Mouse (Mus musculus) CH12.LX (cell line): ENCODE measurements around the gene Erich4. TPM values are rescaled to one million over a fixed set of nuclear protein-coding genes. Genes with fewer than 3 reads are reported as not detected.

Experiments
- DNase-seq: peaks from one replicate; pipeline ENCODE4 v3.0.0-alpha.2; 2013; ENCODE audit errors: extremely low read depth
- H3K27ac ChIP-seq: 2 replicates; pipeline ENCODE4 v1.5.1; 2012; ENCODE audit warnings: low read depth, mild to moderate bottlenecking, control low read depth, moderate library complexity; ENCODE audit not compliant: insufficient read depth
- H3K27me3 ChIP-seq: replicated peaks from 2 replicates; pipeline ENCODE3; 2012; ENCODE audit warnings: inconsistent platforms
- H3K36me3 ChIP-seq, 2 experiments: replicated peaks in 1 of 2; 2 replicates each; pipeline versions ENCODE3 to v1.6.1; 2012; ENCODE audit warnings: inconsistent platforms in 1 of 2, low read length in 1 of 2, mild to moderate bottlenecking in 1 of 2, mixed read lengths in 1 of 2, moderate library complexity in 1 of 2; ENCODE audit not compliant: control insufficient read depth in 1 of 2, insufficient read depth in 1 of 2
- H3K4me1 ChIP-seq, 2 experiments: 2 replicates each; pipeline ENCODE4 v1.6.1; 2012; ENCODE audit warnings: inconsistent platforms in 1 of 2, moderate library complexity in 1 of 2; ENCODE audit not compliant: insufficient read depth in 2 of 2, control insufficient read depth in 1 of 2
- H3K4me2 ChIP-seq: 2 replicates; pipeline ENCODE4 v1.6.1; 2012; ENCODE audit warnings: low read depth, mild to moderate bottlenecking, control low read depth; ENCODE audit not compliant: poor library complexity, insufficient read depth, severe bottlenecking
- H3K4me3 ChIP-seq, 3 experiments: fragments of 150-350 bp in 1 of 3; sonication (generic) in 1 of 3; replicated peaks in 1 of 3; 2 replicates each; pipeline versions ENCODE3 to v1.5.1; 2011 to 2012; ENCODE audit warnings: low read depth in 2 of 3, low read length in 2 of 3, mild to moderate bottlenecking in 2 of 3, moderate library complexity in 2 of 3, control low read depth in 1 of 3, improper control_type of control experiment in 1 of 3, inconsistent platforms in 1 of 3, mixed read lengths in 1 of 3; ENCODE audit not compliant: poor library complexity in 1 of 3
- H3K79me2 ChIP-seq: replicated peaks from 2 replicates; pipeline ENCODE4 v1.6.1; 2012; ENCODE audit warnings: mild to moderate bottlenecking, moderate library complexity; ENCODE audit not compliant: control insufficient read depth, poor library complexity, insufficient read depth, severe bottlenecking; ENCODE audit errors: extremely low read depth
- H3K9ac ChIP-seq: 2 replicates; pipeline ENCODE4 v1.6.1; 2012; ENCODE audit warnings: low read depth, mild to moderate bottlenecking, control low read depth, moderate library complexity; ENCODE audit not compliant: insufficient read depth
- H3K9me3 ChIP-seq: replicated peaks from 2 replicates; pipeline ENCODE3; 2012; ENCODE audit warnings: low read length, inconsistent platforms, mixed read lengths
- E2F4 ChIP-seq: IDR thresholded peaks from 2 replicates; pipeline ENCODE4 v1.6.1; 2011; ENCODE audit warnings: low read depth, low read length, improper control_type of control experiment; ENCODE audit not compliant: insufficient replicate concordance
- ELF1 ChIP-seq: IDR thresholded peaks from 2 replicates; pipeline ENCODE4 v1.6.1; 2014; ENCODE audit warnings: low read depth, mild to moderate bottlenecking, inconsistent platforms, low read length, improper control_type of control experiment
- HCFC1 ChIP-seq: IDR thresholded peaks from 2 replicates; pipeline ENCODE4 v1.6.1; 2012; ENCODE audit warnings: low read depth, mild to moderate bottlenecking, inconsistent platforms, low read length, improper control_type of control experiment
- MAFK ChIP-seq: IDR thresholded peaks from 2 replicates; pipeline ENCODE4 v1.6.1; 2011; ENCODE audit warnings: low read length, improper control_type of control experiment; ENCODE audit not compliant: insufficient replicate concordance
- MXI1 ChIP-seq: IDR thresholded peaks from 2 replicates; pipeline ENCODE4 v1.6.1; 2011; ENCODE audit warnings: mild to moderate bottlenecking, low read depth, low read length, improper control_type of control experiment
- MYC ChIP-seq: IDR thresholded peaks from 2 replicates; pipeline ENCODE4 v1.6.1; 2011; ENCODE audit warnings: low read depth, mild to moderate bottlenecking, improper control_type of control experiment, low read length
- PAX5 ChIP-seq: IDR thresholded peaks from 2 replicates; pipeline ENCODE4 v1.6.1; 2012; ENCODE audit warnings: low read length, inconsistent platforms, mixed read lengths
- POLR2A ChIP-seq: IDR thresholded peaks from 2 replicates; pipeline ENCODE4 v1.6.1; 2011; ENCODE audit warnings: low read depth, mild to moderate bottlenecking, improper control_type of control experiment, low read length
- RCOR1 ChIP-seq: conservative IDR thresholded peaks from 2 replicates; pipeline ENCODE4 v1.6.1; 2012; ENCODE audit warnings: low read depth, mild to moderate bottlenecking, inconsistent platforms, low read length, improper control_type of control experiment
- TBP ChIP-seq: conservative IDR thresholded peaks from 2 replicates; pipeline ENCODE4 v1.6.1; 2011; ENCODE audit warnings: low read depth, low read length, improper control_type of control experiment
- TCF12 ChIP-seq: IDR thresholded peaks from 2 replicates; pipeline ENCODE4 v1.6.1; 2014; ENCODE audit warnings: low read depth, mild to moderate bottlenecking, inconsistent platforms, low read length, improper control_type of control experiment
- UBTF ChIP-seq: IDR thresholded peaks from 2 replicates; pipeline ENCODE4 v1.6.1; 2012; ENCODE audit warnings: low read depth, mild to moderate bottlenecking, inconsistent platforms, low read length, improper control_type of control experiment, moderate library complexity
- ZKSCAN1 ChIP-seq: IDR thresholded peaks from 2 replicates; pipeline ENCODE4 v1.6.1; 2012; ENCODE audit warnings: low read depth, inconsistent platforms, low read length, improper control_type of control experiment, borderline replicate concordance
- dilution Hi-C: fragments of 300-500 bp; cut with MboI; formaldehyde crosslinking; loops from 2 replicates; pipeline ENCODE4 v1.14.3; 2020; ENCODE audit warnings: low sequenced_read_pairs; ENCODE audit not compliant: extremely low pct_unique_long_range_greater_than_20kb, extremely low pct_ligation_motif_present
- in situ Hi-C: fragments of 300-500 bp; cut with MboI; formaldehyde crosslinking; loops from 3 replicates; pipeline ENCODE4 v1.14.3; 2019; ENCODE audit warnings: low sequenced_read_pairs, low pct_ligation_motif_present, low pct_unique_long_range_greater_than_20kb, mixed read lengths
- polyA plus RNA-seq: library from polyadenylated mRNA; unstranded; fragments of >175 nt; gene quantifications from 2 replicates; pipeline ENCODE4 v1.2.1, GENCODE M21; 2012; ENCODE audit warnings: low read depth; ENCODE audit not compliant: insufficient read length
- total RNA-seq, 2 experiments: library from RNA; depleted of rRNA; stranded (reverse); fragments of 300-350 nt in 1 of 2; fragments of >200 nt in 1 of 2; gene quantifications; 2 replicates each; pipeline ENCODE4 v1.2.3; 2012 to 2014

Erich4 gene
- total and polyA plus RNA-seq, 3 experiments, result not detected

DNA sequence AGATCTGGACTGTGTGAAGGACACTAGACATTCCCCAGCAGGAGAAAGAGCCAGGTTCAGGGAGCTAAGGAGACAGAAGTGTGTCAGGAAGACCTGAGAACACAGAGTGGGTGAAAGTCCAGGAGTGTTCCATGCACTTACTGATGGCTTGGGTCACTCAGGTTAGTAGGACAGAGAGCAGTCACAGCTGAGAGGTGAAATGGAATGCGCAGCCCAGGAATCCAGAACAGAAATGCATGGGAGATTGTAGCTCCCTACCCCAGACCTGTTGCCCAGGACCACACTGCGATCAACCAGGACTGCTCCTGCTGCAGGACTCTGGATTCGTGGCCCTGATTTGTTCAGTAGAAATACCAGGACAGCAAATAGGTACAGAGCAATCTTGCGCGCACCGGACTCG lies 47.0 kb downstream of the Erich4 start:
- Histone ChIP-seq H3K27ac (no peak overlapping the region), H3K4me3 (no peak overlapping the region), H3K27me3 (peaks cover 17% of the 10 kb centered on the region), H3K9me3 (peaks cover 18% of the 10 kb centered on the region), H3K36me3 (no peaks in the 10 kb centered on the region), H3K79me2 (no peaks in the 10 kb centered on the region), H3K9ac (no peak overlapping the region), H3K4me2 (no peak overlapping the region), H3K4me1 (0 out of 4 replicates have a peak, but pooled peaks cover 0 to under 1% of the 10 kb centered on the region in 2 experiments)
- dilution Hi-C loops (no loop called here), in situ Hi-C loops (no loop called here)
- no peak for DNase-seq
- TF ChIP-seq ELF1, result no peak
- TF ChIP-seq HCFC1, result no peak
- TF ChIP-seq MAFK, result no peak
- TF ChIP-seq RCOR1, result no peak
- TF ChIP-seq ZKSCAN1, result no peak
- TF ChIP-seq POLR2A, result no peak
- TF ChIP-seq PAX5, result no peak
- no peak for TF ChIP-seq MYC
- TF ChIP-seq E2F4, result no peak
- TF ChIP-seq TCF12, result no peak
- TF ChIP-seq UBTF, result no peak
- no peak for TF ChIP-seq TBP
- no peak for TF ChIP-seq MXI1

Other genes with a start within 250 kb of the Erich4 start
- not detected in 2 replicates for gene Cnfn, start 246.2 kb downstream of the Erich4 start, total RNA-seq (2012; rRNA removed)
- not detected in 2 replicates for gene Cnfn, start 246.2 kb downstream of the Erich4 start, total RNA-seq (2014; rRNA removed)
- gene Cnfn, start 246.2 kb downstream of the Erich4 start, polyA plus RNA-seq, result not detected in 2 replicates
- 2.7 and 3.4 TPM in 2 replicates for gene Lipe, start 217.2 kb downstream of the Erich4 start, total RNA-seq (2012; rRNA removed)
- 2.3 and 2.8 TPM in 2 replicates for gene Lipe, start 217.2 kb downstream of the Erich4 start, total RNA-seq (2014; rRNA removed)
- 5.9 and 6.4 TPM in 2 replicates for gene Lipe, start 217.2 kb downstream of the Erich4 start, polyA plus RNA-seq
- gene Cxcl17, start 203.0 kb downstream of the Erich4 start, total RNA-seq (2012; rRNA removed), result not detected in 2 replicates
- gene Cxcl17, start 203.0 kb downstream of the Erich4 start, total RNA-seq (2014; rRNA removed), result not detected in 2 replicates
- gene Cxcl17, start 203.0 kb downstream of the Erich4 start, polyA plus RNA-seq, result not detected in 2 replicates
- 3.1 TPM in 2 replicates for gene Ceacam1, start 138.3 kb downstream of the Erich4 start, total RNA-seq (2012; rRNA removed)
- gene Ceacam1, start 138.3 kb downstream of the Erich4 start, total RNA-seq (2014; rRNA removed), result 4.7 and 5.9 TPM in 2 replicates
- gene Ceacam1, start 138.3 kb downstream of the Erich4 start, polyA plus RNA-seq, result 19.2 and 25.1 TPM in 2 replicates
- 0.08 TPM in 1 of 2 replicates, not detected in the other for gene Ceacam2, start 76.0 kb downstream of the Erich4 start, total RNA-seq (2012; rRNA removed)
- not detected in 2 replicates for gene Ceacam2, start 76.0 kb downstream of the Erich4 start, total RNA-seq (2014; rRNA removed)
- 0.64 and 0.90 TPM in 2 replicates for gene Ceacam2, start 76.0 kb downstream of the Erich4 start, polyA plus RNA-seq
- gene Dmac2, start 3.5 kb upstream of the Erich4 start, total RNA-seq (2012; rRNA removed), result 18.7 and 21.4 TPM in 2 replicates
- 19.8 and 20.6 TPM in 2 replicates for gene Dmac2, start 3.5 kb upstream of the Erich4 start, total RNA-seq (2014; rRNA removed)
- 35.0 and 35.1 TPM in 2 replicates for gene Dmac2, start 3.5 kb upstream of the Erich4 start, polyA plus RNA-seq
- gene B3gnt8, start 10.8 kb upstream of the Erich4 start, total RNA-seq (2012; rRNA removed), result 0.21 TPM in 2 replicates
- gene B3gnt8, start 10.8 kb upstream of the Erich4 start, total RNA-seq (2014; rRNA removed), result not detected in 2 replicates
- gene B3gnt8, start 10.8 kb upstream of the Erich4 start, polyA plus RNA-seq, result 0.24 and 0.29 TPM in 2 replicates
- 14.9 and 19.9 TPM in 2 replicates for gene Bckdha, start 43.1 kb upstream of the Erich4 start, total RNA-seq (2012; rRNA removed)
- gene Bckdha, start 43.1 kb upstream of the Erich4 start, total RNA-seq (2014; rRNA removed), result 20.8 and 21.4 TPM in 2 replicates
- gene Bckdha, start 43.1 kb upstream of the Erich4 start, polyA plus RNA-seq, result 13.4 and 17.2 TPM in 2 replicates
- 105 and 116 TPM in 2 replicates for gene Exosc5, start 43.3 kb upstream of the Erich4 start, total RNA-seq (2012; rRNA removed)
- 114 and 123 TPM in 2 replicates for gene Exosc5, start 43.3 kb upstream of the Erich4 start, total RNA-seq (2014; rRNA removed)
- 102 and 125 TPM in 2 replicates for gene Exosc5, start 43.3 kb upstream of the Erich4 start, polyA plus RNA-seq
- gene Tmem91, start 59.3 kb upstream of the Erich4 start, total RNA-seq (2012; rRNA removed), result 0.17 and 0.55 TPM in 2 replicates
- gene Tmem91, start 59.3 kb upstream of the Erich4 start, total RNA-seq (2014; rRNA removed), result not detected in 2 replicates
- 1.3 and 1.9 TPM in 2 replicates for gene Tmem91, start 59.3 kb upstream of the Erich4 start, polyA plus RNA-seq
- gene B9d2, start 64.9 kb upstream of the Erich4 start, total RNA-seq (2012; rRNA removed), result 13.1 and 15.8 TPM in 2 replicates
- gene B9d2, start 64.9 kb upstream of the Erich4 start, total RNA-seq (2014; rRNA removed), result 9.3 and 10.0 TPM in 2 replicates
- gene B9d2, start 64.9 kb upstream of the Erich4 start, polyA plus RNA-seq, result 21.2 and 23.8 TPM in 2 replicates
- 25.9 and 28.8 TPM in 2 replicates for gene Tgfb1, start 71.1 kb upstream of the Erich4 start, total RNA-seq (2012; rRNA removed)
- gene Tgfb1, start 71.1 kb upstream of the Erich4 start, total RNA-seq (2014; rRNA removed), result 8.7 and 9.2 TPM in 2 replicates
- gene Tgfb1, start 71.1 kb upstream of the Erich4 start, polyA plus RNA-seq, result 104 and 109 TPM in 2 replicates
- 14.1 and 14.4 TPM in 2 replicates for gene Ccdc97, start 103.2 kb upstream of the Erich4 start, total RNA-seq (2012; rRNA removed)
- 4.5 and 5.7 TPM in 2 replicates for gene Ccdc97, start 103.2 kb upstream of the Erich4 start, total RNA-seq (2014; rRNA removed)
- 38.8 and 44.8 TPM in 2 replicates for gene Ccdc97, start 103.2 kb upstream of the Erich4 start, polyA plus RNA-seq
- gene Hnrnpul1, start 138.9 kb upstream of the Erich4 start, total RNA-seq (2012; rRNA removed), result 67.6 and 72.2 TPM in 2 replicates
- gene Hnrnpul1, start 138.9 kb upstream of the Erich4 start, total RNA-seq (2014; rRNA removed), result 44.7 and 52.6 TPM in 2 replicates
- 155 and 188 TPM in 2 replicates for gene Hnrnpul1, start 138.9 kb upstream of the Erich4 start, polyA plus RNA-seq
- 0.76 and 0.98 TPM in 2 replicates for gene Axl, start 172.8 kb upstream of the Erich4 start, total RNA-seq (2012; rRNA removed)
- gene Axl, start 172.8 kb upstream of the Erich4 start, total RNA-seq (2014; rRNA removed), result 0.15 and 0.19 TPM in 2 replicates
- 0.96 and 1.6 TPM in 2 replicates for gene Axl, start 172.8 kb upstream of the Erich4 start, polyA plus RNA-seq
- gene Cyp2s1, start 201.0 kb upstream of the Erich4 start, total RNA-seq (2012; rRNA removed), result 0.04 TPM in 1 of 2 replicates, not detected in the other
- not detected in 2 replicates for gene Cyp2s1, start 201.0 kb upstream of the Erich4 start, total RNA-seq (2014; rRNA removed)
- gene Cyp2s1, start 201.0 kb upstream of the Erich4 start, polyA plus RNA-seq, result not detected in 2 replicates